Mouse (Mus musculus): Measurements from ENCODE around the gene Ccl6. TPM values are rescaled to one million over a fixed set of nuclear protein-coding genes. Genes with fewer than 3 reads are reported as not detected.
A peak's percentile ranks its signal among the peaks of the same experiment; 100 is the strongest.

The Ccl6 gene
- polyA plus RNA-seq, 1 experiment from 2014 or later = 0.67 TPM

GRCm38 (mm10) chr11:83572223-83572622 is 20.7 kb downstream of the Ccl6 start:
- Histone ChIP-seq H3K27me3 (no peaks in the 10 kb centered on the region), H3K4me2 (replicated peaks) (no peak overlapping the region), H3K4me1 (replicated peaks) (no peaks in the 10 kb centered on the region), H3K9me3 (no peaks in the 10 kb centered on the region), H3K27ac (no peak overlapping the region), H3K36me3 (no peaks in the 10 kb centered on the region), H3K9ac (replicated peaks) (no peak overlapping the region), H3K4me3 (replicated peaks) (no peak overlapping the region)
- WGBS = 91% methylated on average over 8 of the region's 8 CpGs
- ATAC-seq = no peak

DNA sequence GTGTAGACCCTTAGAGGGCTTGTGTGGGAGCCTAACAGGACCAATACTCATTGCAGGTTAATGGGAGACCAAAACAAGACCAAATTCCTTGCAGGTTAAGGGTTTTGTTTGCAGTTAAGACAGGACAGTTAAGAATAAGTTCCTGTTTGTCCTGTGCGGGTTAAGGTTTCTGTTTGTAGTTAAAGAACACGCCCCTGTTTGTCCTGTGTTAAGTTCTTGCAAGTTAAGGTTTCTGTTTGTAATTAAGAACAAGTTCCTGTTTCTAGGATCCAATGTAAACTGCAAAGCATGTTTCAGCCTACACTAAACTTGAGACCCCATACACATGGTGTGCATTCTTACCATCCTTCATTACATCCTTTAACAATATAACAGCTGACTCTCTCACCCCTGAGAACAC is 22.7 kb downstream of the Ccl6 start:
- no peak overlapping the region for H3K4me2 ChIP-seq (replicated peaks)
- 88% methylated on average over 2 of the region's 2 CpGs for WGBS
- no peaks in the 10 kb centered on the region for H3K9me3 ChIP-seq
- no peaks in the 10 kb centered on the region for H3K36me3 ChIP-seq
- H3K27ac ChIP-seq = no peak overlapping the region
- no peak for ATAC-seq
- no peaks in the 10 kb centered on the region for H3K4me1 ChIP-seq (replicated peaks)
- no peak overlapping the region for H3K9ac ChIP-seq (replicated peaks)
- H3K4me3 ChIP-seq (replicated peaks) = no peak overlapping the region
- no peaks in the 10 kb centered on the region for H3K27me3 ChIP-seq

GRCm38 (mm10) chr11:83569249-83569648 is 23.6 kb downstream of the Ccl6 start:
- WGBS = 97% methylated on average over 7 of the region's 7 CpGs
- no peaks in the 10 kb centered on the region for H3K9me3 ChIP-seq
- ATAC-seq = no peak
- no peak overlapping the region for H3K27ac ChIP-seq
- no peaks in the 10 kb centered on the region for H3K4me1 ChIP-seq (replicated peaks)
- no peaks in the 10 kb centered on the region for H3K36me3 ChIP-seq
- H3K9ac ChIP-seq (replicated peaks) = no peak overlapping the region
- no peak overlapping the region for H3K4me2 ChIP-seq (replicated peaks)
- H3K4me3 ChIP-seq (replicated peaks) = no peak overlapping the region
- H3K27me3 ChIP-seq = no peaks in the 10 kb centered on the region

DNA sequence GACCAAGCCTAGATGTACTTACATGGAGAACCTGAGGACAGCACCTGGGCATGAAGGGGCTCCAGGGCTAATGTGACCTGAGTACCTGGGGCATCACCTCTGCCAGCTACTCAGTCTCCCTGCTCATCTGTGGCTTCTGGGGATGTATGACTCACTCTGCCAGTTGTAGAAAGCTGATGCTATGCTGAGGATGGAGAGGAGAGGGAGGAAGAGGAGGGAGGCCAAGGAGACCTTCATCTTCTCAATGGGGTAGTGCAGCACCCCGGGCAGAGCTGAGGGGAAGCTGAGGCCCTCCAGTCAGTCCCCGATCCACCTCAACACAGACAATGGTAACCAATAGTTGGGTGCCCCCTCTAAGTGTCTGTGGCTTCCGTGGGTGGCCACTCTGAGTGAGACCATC is 24.1 kb downstream of the Ccl6 start:
- ATAC-seq = no peak
- 91% methylated on average over 3 of the region's 3 CpGs for WGBS
- H3K4me1 ChIP-seq (replicated peaks) = no peaks in the 10 kb centered on the region
- no peaks in the 10 kb centered on the region for H3K36me3 ChIP-seq
- no peaks in the 10 kb centered on the region for H3K9me3 ChIP-seq
- no peaks in the 10 kb centered on the region for H3K27me3 ChIP-seq
- no peak overlapping the region for H3K4me3 ChIP-seq (replicated peaks)
- no peak overlapping the region for H3K4me2 ChIP-seq (replicated peaks)
- H3K9ac ChIP-seq (replicated peaks) = no peak overlapping the region
- H3K27ac ChIP-seq = no peak overlapping the region

GRCm38 (mm10) chr11:83568061-83568460 is 24.8 kb downstream of the Ccl6 start:
- Histone ChIP-seq H3K9ac (replicated peaks) (no peak overlapping the region), H3K27ac (no peak overlapping the region), H3K9me3 (no peaks in the 10 kb centered on the region), H3K36me3 (no peaks in the 10 kb centered on the region), H3K4me3 (replicated peaks) (no peak overlapping the region), H3K27me3 (no peaks in the 10 kb centered on the region), H3K4me2 (replicated peaks) (no peak overlapping the region), H3K4me1 (replicated peaks) (no peaks in the 10 kb centered on the region)
- WGBS = 95% methylated on average over 9 of the region's 9 CpGs
- ATAC-seq = no peak

GRCm38 (mm10) chr11:83567311-83567710 is 25.6 kb downstream of the Ccl6 start:
- ATAC-seq = no peak
- H3K9ac ChIP-seq (replicated peaks) = no peak overlapping the region

DNA sequence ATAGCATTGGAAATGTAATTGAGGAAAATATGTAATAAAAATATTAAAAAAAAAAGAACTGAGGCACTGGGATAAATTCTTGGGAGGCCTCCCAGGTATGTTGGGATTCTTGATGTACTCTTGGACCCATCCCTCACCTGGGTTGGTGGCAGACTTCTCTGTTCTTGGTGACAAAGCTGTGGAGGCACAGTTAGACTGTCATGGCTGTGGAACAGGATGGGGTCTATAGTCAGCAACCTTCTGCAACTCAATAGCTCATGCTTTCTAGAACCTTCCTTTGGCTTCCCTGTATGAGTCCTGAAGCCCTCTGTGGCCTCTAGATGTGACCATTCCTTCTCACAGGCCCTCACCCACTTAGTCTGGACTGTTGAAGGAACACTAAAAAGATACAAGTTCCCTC is 26.3 kb downstream of the Ccl6 start:
- Histone ChIP-seq H3K9me3 (no peaks in the 10 kb centered on the region), H3K9ac (replicated peaks) (no peak overlapping the region), H3K27ac (no peak overlapping the region), H3K27me3 (no peaks in the 10 kb centered on the region), H3K36me3 (no peaks in the 10 kb centered on the region), H3K4me1 (replicated peaks) (no peaks in the 10 kb centered on the region), H3K4me3 (replicated peaks) (no peak overlapping the region), H3K4me2 (replicated peaks) (no peak overlapping the region)
- no peak for ATAC-seq

More at GRCm38 (mm10) chr11:83567311-83567710, 25.6 kb downstream of the Ccl6 start:
- WGBS = 73% methylated on average over 7 of the region's 7 CpGs
- no peaks in the 10 kb centered on the region for H3K27me3 ChIP-seq
- no peaks in the 10 kb centered on the region for H3K9me3 ChIP-seq
- H3K4me3 ChIP-seq (replicated peaks) = no peak overlapping the region
- no peaks in the 10 kb centered on the region for H3K36me3 ChIP-seq
- no peak overlapping the region for H3K4me2 ChIP-seq (replicated peaks)
- H3K4me1 ChIP-seq (replicated peaks) = no peaks in the 10 kb centered on the region
- no peak overlapping the region for H3K27ac ChIP-seq

DNA sequence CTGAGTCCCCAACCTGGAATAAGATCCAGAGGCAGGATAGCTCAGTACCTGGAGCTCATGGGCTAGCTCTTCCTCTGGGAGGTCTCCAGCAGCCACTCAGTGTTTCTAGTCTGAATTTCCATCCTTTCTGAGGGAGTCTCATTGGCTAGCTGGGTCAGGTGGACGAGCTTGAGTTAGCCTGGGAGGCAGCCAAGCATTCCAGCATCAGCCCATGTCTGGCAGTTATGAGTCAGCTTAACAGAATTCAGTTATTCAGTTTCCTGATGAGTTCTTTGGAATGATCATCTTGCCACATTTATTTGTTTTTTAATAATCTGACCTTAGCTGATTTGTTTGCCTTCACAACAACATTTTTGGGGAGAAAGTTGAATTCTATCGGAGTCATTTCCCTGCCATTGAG is 29.1 kb downstream of the Ccl6 start:
- Histone ChIP-seq H3K9me3 (no peaks in the 10 kb centered on the region), H3K4me2 (replicated peaks) (no peak overlapping the region), H3K9ac (replicated peaks) (no peak overlapping the region), H3K27me3 (no peaks in the 10 kb centered on the region), H3K27ac (no peak overlapping the region), H3K4me1 (replicated peaks) (no peaks in the 10 kb centered on the region), H3K36me3 (no peaks in the 10 kb centered on the region), H3K4me3 (replicated peaks) (no peak overlapping the region)
- 79% methylated on average over 2 of the region's 2 CpGs for WGBS
- ATAC-seq = no peak

DNA sequence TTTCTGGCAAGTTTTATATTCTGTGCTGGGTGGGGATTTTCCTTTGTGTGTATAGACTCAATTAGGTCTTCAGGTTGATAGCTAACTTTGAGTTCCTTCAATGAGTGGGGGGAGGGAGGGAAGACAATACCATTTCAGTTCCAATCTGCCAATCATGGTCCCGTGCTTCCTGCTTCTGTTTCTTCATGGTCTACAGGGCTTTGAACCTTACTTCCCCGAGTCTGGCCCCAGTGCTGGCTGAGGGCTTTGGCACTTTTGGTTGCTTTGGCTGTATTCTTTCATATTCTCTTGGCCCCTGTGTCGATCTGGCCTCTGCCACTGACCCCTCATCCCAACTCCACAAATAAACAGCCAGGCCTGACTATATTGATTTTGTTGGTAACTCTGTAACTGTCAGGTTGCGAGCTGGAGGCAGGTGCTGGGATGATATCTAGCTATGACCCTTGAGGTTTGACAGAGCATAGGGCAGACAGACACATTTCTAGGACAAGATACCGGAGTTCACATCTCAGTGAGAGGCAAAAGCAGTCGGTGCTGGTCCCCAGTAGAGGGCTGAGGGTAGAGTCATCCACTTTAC is 30.5 kb downstream of the Ccl6 start:
- Histone ChIP-seq H3K36me3 (no peaks in the 10 kb centered on the region), H3K4me3 (replicated peaks) (no peak overlapping the region), H3K4me1 (replicated peaks) (no peaks in the 10 kb centered on the region), H3K27ac (no peak overlapping the region), H3K9ac (replicated peaks) (no peak overlapping the region), H3K9me3 (no peaks in the 10 kb centered on the region), H3K4me2 (replicated peaks) (no peak overlapping the region), H3K27me3 (no peaks in the 10 kb centered on the region)
- no peak for ATAC-seq
- whole genome bisulfite sequencing = 75% methylated on average over 6 of the region's 6 CpGs

GRCm38 (mm10) chr11:83560405-83560804 is 32.5 kb downstream of the Ccl6 start:
- no peaks in the 10 kb centered on the region for H3K9me3 ChIP-seq
- ATAC-seq = no peak
- H3K27me3 ChIP-seq = no peaks in the 10 kb centered on the region
- no peaks in the 10 kb centered on the region for H3K36me3 ChIP-seq
- 0 out of 2 replicates have a peak, but pooled peaks cover 5% of the 10 kb centered on the region for H3K4me1 ChIP-seq (replicated peaks)
- no peak overlapping the region for H3K27ac ChIP-seq
- no peak overlapping the region for H3K9ac ChIP-seq (replicated peaks)
- 79% methylated on average over 6 of the region's 6 CpGs for WGBS
- no peak overlapping the region for H3K4me3 ChIP-seq (replicated peaks)
- no peak overlapping the region for H3K4me2 ChIP-seq (replicated peaks)

DNA sequence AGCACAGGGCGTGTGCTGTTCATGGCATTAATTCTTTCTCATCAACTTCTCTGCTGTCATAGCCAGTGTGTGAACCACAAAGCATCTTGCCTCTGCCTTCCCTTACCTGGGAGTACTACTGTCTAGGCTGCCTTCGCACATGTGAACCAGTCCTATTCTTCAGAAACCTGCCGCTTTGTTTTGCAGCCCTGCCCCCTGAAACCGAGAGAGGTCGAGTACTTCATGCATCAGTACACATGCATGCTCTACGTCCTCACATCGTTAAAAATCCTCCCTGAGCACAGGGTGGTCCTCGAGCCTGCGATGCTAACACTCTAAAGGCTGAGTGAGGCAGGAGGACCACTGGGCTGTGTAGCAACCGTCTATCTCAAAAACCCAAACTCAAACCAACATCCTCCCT is 35.8 kb downstream of the Ccl6 start:
- ATAC-seq = no peak
- Histone ChIP-seq H3K27ac (no peak overlapping the region), H3K4me3 (replicated peaks) (no peak overlapping the region), H3K27me3 (no peaks in the 10 kb centered on the region), H3K9me3 (no peaks in the 10 kb centered on the region), H3K36me3 (no peaks in the 10 kb centered on the region), H3K9ac (replicated peaks) (no peak overlapping the region), H3K4me1 (replicated peaks) (0 out of 2 replicates have a peak, but pooled peaks cover 5% of the 10 kb centered on the region), H3K4me2 (replicated peaks) (no peak overlapping the region)
- 40% methylated on average over 10 of the region's 10 CpGs for WGBS

DNA sequence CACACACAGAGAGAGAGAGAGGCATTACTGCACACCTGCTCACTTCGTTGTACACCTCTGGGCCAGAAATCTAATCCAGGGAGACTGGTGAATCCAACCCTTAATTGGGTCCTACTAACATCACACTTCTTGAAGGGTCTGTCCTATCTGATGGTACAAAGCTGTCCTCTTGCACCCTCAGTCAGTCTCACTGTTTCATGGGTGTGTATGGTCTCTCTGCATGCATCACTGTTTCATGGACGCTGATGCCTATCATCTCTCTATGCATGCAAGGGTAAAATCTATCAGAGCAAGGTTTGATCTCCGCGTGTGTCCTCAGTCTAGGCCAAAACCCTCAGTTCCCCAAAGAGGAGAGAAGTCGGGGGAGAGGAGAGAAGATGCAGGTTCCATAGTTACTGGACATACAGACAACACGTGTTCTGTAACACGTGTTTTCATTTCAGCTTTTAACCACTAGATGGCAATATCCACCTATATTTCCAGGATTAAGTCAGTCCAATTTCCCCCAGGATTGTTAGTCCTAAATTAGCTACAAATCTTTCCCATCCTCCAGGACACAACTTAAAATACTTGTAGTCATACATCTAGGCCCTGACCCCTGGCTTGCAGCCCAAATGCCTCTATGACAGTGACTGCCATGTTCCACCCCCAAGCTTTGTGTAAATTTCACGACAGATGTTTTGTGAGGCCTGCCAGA is 36.7 kb downstream of the Ccl6 start:
- H3K4me2 ChIP-seq (replicated peaks) = no peak overlapping the region
- H3K9me3 ChIP-seq = no peaks in the 10 kb centered on the region
- WGBS = 32% methylated on average over 8 of the region's 8 CpGs
- H3K27ac ChIP-seq = no peak overlapping the region
- no peaks in the 10 kb centered on the region for H3K27me3 ChIP-seq
- H3K4me3 ChIP-seq (replicated peaks) = no peak overlapping the region
- H3K4me1 ChIP-seq (replicated peaks) = 0 out of 2 replicates have a peak, but pooled peaks cover 5% of the 10 kb centered on the region
- H3K36me3 ChIP-seq = no peaks in the 10 kb centered on the region
- ATAC-seq = peak; percentile 34; the same call in 1 of the 2 replicates
- no peak overlapping the region for H3K9ac ChIP-seq (replicated peaks)

- Histone ChIP-seq H3K9me3 (no peaks in the 10 kb centered on the region), H3K27me3 (no peaks in the 10 kb centered on the region), H3K9ac (replicated peaks) (no peak overlapping the region), H3K4me3 (replicated peaks) (no peak overlapping the region), H3K4me1 (replicated peaks) (0 out of 2 replicates have a peak, but pooled peaks cover 4% of the 10 kb centered on the region), H3K4me2 (replicated peaks) (no peak overlapping the region), H3K36me3 (no peaks in the 10 kb centered on the region), H3K27ac (no peak overlapping the region)
- no peak for ATAC-seq
- 86% methylated on average over 5 of the region's 5 CpGs for WGBS
These were observed 41.2 kb downstream of the Ccl6 start for GRCm38 (mm10) chr11:83551668-83552067.

All from midbrain, embryonic 13.5 days (tissue).